25 mouse cellular contexts compared by ENCODE assay signal in the genomic region with DNA sequence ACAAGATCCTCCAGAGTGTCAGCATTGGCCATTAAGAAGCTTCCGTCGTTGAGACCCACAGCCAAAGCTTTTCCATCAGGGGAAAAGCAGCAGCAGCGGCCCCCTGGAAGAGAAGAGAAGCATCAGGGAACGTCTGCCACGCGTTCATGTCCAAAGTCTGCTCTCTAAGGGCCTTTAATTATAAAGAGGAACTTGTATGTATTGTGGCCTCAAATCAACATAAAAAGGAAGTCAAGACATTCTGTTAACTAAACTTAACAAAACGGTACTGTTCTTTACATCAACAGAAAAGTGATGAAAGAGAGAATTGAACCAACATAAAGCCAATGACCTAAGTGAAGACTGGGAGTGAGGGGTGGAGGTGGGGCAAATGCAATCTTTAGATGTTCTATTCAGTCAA.
A peak's percentile ranks its signal among the peaks of the same experiment; 100 is the strongest.
DNase-seq lines count a peak whose midpoint lies in the region; ATAC-seq and TF ChIP-seq lines count a peak whose summit lies in the region.
"Had no signal": no experiment of that assay in that cellular context is flagged by ENCODE, and none has a peak within 500 bp of the region (broad histone marks: within the 10 kb centered on the region; RNA-seq: fewer than 3 reads in every experiment).

No protein-coding gene starts in this region.

- peak; percentile 55 for ATAC-seq in granulocyte monocyte progenitor cell, adult 5-6 weeks (replicated peaks; ENCODE audit: poor library complexity, severe bottlenecking)
- peak; percentile 40 for ATAC-seq in megakaryocyte progenitor cell, adult 5-6 weeks (replicated peaks; ENCODE audit: poor library complexity)
- ATAC-seq: CD4-positive, CD25-positive, alpha-beta regulatory T cell, adult 4 months; forebrain, embryonic 14.5 days; forebrain, embryonic 16.5 days had no signal

- H3K27me3 ChIP-seq in MEL (ENCODE audit: control insufficient read depth in 1 of 2, insufficient read depth in 2 of 2, low read length in 2 of 2): no peaks in the 10 kb centered on the region
- H3K27me3 ChIP-seq: CH12.LX; embryonic facial prominence, embryonic 13.5 days; embryonic facial prominence, embryonic 15.5 days; forebrain, embryonic 12.5 days had no signal

- no peaks in the 10 kb centered on the region; a peak in 1 of 4 replicates for H3K36me3 ChIP-seq in MEL (ENCODE audit: control insufficient read depth in 1 of 2, insufficient read depth in 2 of 2, low read length in 2 of 2)
- H3K36me3 ChIP-seq: embryonic facial prominence, embryonic 13.5 days; embryonic facial prominence, embryonic 15.5 days had no signal

- no peaks in the 10 kb centered on the region for H3K9me3 ChIP-seq in MEL (replicated peaks; ENCODE audit: insufficient read depth, low read length)
- H3K9me3 ChIP-seq: embryonic facial prominence, embryonic 13.5 days; embryonic facial prominence, embryonic 15.5 days; forebrain, embryonic 10.5 days; forebrain, embryonic 12.5 days; G1E had no signal

- no peaks in the 10 kb centered on the region for H3K79me2 ChIP-seq in MEL (ENCODE audit: control insufficient read depth, insufficient read depth, low read length, poor library complexity)

- no peak for TF ChIP-seq POLR2A in MEL (IDR thresholded peaks at IDR 0.05; ENCODE audit: control insufficient read depth in 1 of 2, insufficient read depth in 1 of 2, low read depth in 1 of 2, low read length in 2 of 2, poor library complexity in 1 of 2)

- no peak for TF ChIP-seq EP300 in MEL (IDR thresholded peaks at IDR 0.05; ENCODE audit: low read depth in 1 of 2, low read length in 2 of 2)

- TF ChIP-seq RAD21 in MEL (IDR thresholded peaks at IDR 0.05; ENCODE audit: low read depth, low read length): no peak

- no peak overlapping the region for H3K4me3 ChIP-seq in MEL (ENCODE audit: control insufficient read depth in 1 of 2, insufficient read depth in 1 of 2, low read depth in 2 of 2, low read length in 2 of 2)
- H3K4me3 ChIP-seq: embryonic facial prominence, embryonic 13.5 days; embryonic facial prominence, embryonic 15.5 days; erythroblast, embryonic 14.5 days; forebrain, embryonic 10.5 days; forebrain, embryonic 12.5 days had no signal

- DNase-seq in MEL (ENCODE audit: low read depth, low spot score): peak; percentile 21
- no peak for DNase-seq in adrenal gland, adult (ENCODE audit: inconsistent age in 2 of 2, low spot score in 1 of 2)
- DNase-seq in yolk sac, embryonic 10.5 days (ENCODE audit: low spot score): no peak
- DNase-seq: adrenal gland, adult 8-10 months; adrenal gland, postnatal 14 days; adrenal gland, postnatal 36 days; B cell, adult 2 months; cerebellum, adult 11-12 months; cerebellum, adult 2 months; cerebellum, adult 9-10 months; cerebellum, postnatal 10 days; cerebellum, postnatal 25 days; embryo, embryonic 11 days had no signal

- H3K9ac ChIP-seq in MEL (ENCODE audit: control insufficient read depth, low read depth, low read length, poor library complexity, severe bottlenecking): no peak overlapping the region
- H3K9ac ChIP-seq: embryonic facial prominence, embryonic 13.5 days; embryonic facial prominence, embryonic 15.5 days; forebrain, embryonic 12.5 days had no signal

- no peak for TF ChIP-seq CTCF in MEL (IDR thresholded peaks at IDR 0.05 in 2 of 3, conservative IDR thresholded peaks at IDR 0.05 in 1 of 3; ENCODE audit: control insufficient read depth in 1 of 3, insufficient read depth in 1 of 3, low read depth in 2 of 3, low read length in 3 of 3, poor library complexity in 1 of 3, severe bottlenecking in 1 of 3)

- no peak overlapping the region for H3K27ac ChIP-seq in MEL (ENCODE audit: control insufficient read depth, low read depth, low read length)
- H3K27ac ChIP-seq: embryonic facial prominence, embryonic 13.5 days; embryonic facial prominence, embryonic 15.5 days; forebrain, embryonic 10.5 days; forebrain, embryonic 12.5 days had no signal

- H3K4me1 ChIP-seq in MEL (ENCODE audit: control insufficient read depth in 1 of 2, insufficient read depth in 2 of 2, low read length in 2 of 2): peaks cover 0 to 3% of the 10 kb centered on the region in 2 experiments; a peak in 2 of 4 replicates
- H3K4me1 ChIP-seq: embryonic facial prominence, embryonic 13.5 days; embryonic facial prominence, embryonic 15.5 days; forebrain, embryonic 10.5 days; forebrain, embryonic 12.5 days had no signal

TF ChIP-seq in MEL, 35 proteins besides CTCF, POLR2A, EP300 and RAD21:
- TF ChIP-seq RCOR1 (IDR thresholded peaks at IDR 0.05; ENCODE audit: low read depth, low read length): no peak
- TF ChIP-seq MXI1 (IDR thresholded peaks at IDR 0.05; ENCODE audit: low read depth, low read length): no peak
- no peak for TF ChIP-seq USF1 (IDR thresholded peaks at IDR 0.05; ENCODE audit: low read depth, low read length)
- TF ChIP-seq MYB (IDR thresholded peaks at IDR 0.05; ENCODE audit: low read depth, low read length): no peak
- no peak for TF ChIP-seq MAZ (IDR thresholded peaks at IDR 0.05; ENCODE audit: low read depth, low read length)
- no peak for TF ChIP-seq MYC (IDR thresholded peaks at IDR 0.05; ENCODE audit: low read depth, low read length)
- TF ChIP-seq GABPA (IDR thresholded peaks at IDR 0.05; ENCODE audit: low read depth, low read length): no peak
- no peak for TF ChIP-seq ETS1 (IDR thresholded peaks at IDR 0.05; ENCODE audit: low read depth, low read length)
- TF ChIP-seq POLR2AphosphoS5 (IDR thresholded peaks at IDR 0.05; ENCODE audit: borderline replicate concordance, low read depth, low read length): no peak
- TF ChIP-seq TBP (IDR thresholded peaks at IDR 0.05; ENCODE audit: low read depth, low read length): no peak
- no peak for TF ChIP-seq MAFK (IDR thresholded peaks at IDR 0.05; ENCODE audit: borderline replicate concordance, low read depth, low read length)
- TF ChIP-seq ZNF384 (IDR thresholded peaks at IDR 0.05; ENCODE audit: low read depth, low read length): no peak
- TF ChIP-seq E2F4 (IDR thresholded peaks at IDR 0.05; ENCODE audit: borderline replicate concordance, low read depth, low read length): no peak
- TF ChIP-seq TCF12 (IDR thresholded peaks at IDR 0.05; ENCODE audit: low read depth, low read length): no peak
- TF ChIP-seq JUND (IDR thresholded peaks at IDR 0.05; ENCODE audit: low read depth, low read length): no peak
- TF ChIP-seq NELFE (IDR thresholded peaks at IDR 0.05; ENCODE audit: low read depth, low read length): no peak
- TF ChIP-seq ZKSCAN1 (IDR thresholded peaks at IDR 0.05; ENCODE audit: low read depth, low read length): no peak
- TF ChIP-seq NRF1 (IDR thresholded peaks at IDR 0.05; ENCODE audit: insufficient read depth, low read depth, low read length, poor library complexity, severe bottlenecking): no peak
